Mouse (Mus musculus) thymus, postnatal 0 days (tissue): ENCODE results near the gene Irak2. TPM values are rescaled to one million over a fixed set of nuclear protein-coding genes. Genes with fewer than 3 reads are reported as not detected.

Experiments
- DNase-seq: peaks from one replicate; pipeline ENCODE4 v3.0.0-alpha.2; 2015; ENCODE audit warnings: low spot score
- polyA plus RNA-seq: library from polyadenylated mRNA; unstranded; fragments of >200 nt; fragmentation: Nextera tagmentation; extraction: Ambion mirVana; gene quantifications from 2 replicates; pipeline ENCODE4 v1.2.1, GENCODE M21; 2015

The Irak2 gene
- 2.2 and 2.7 TPM in 2 replicates for polyA plus RNA-seq

GRCm38 (mm10) chr6:113638302-113639040, at the start of gene Irak2:
Gene Irak2, plus strand, starts transcription at chr6:113638467.
- DNase-seq = peak; percentile 94

GRCm38 (mm10) chr6:113592637-113593036, 45.6 kb upstream of the Irak2 start:
- DNase-seq = no peak

GRCm38 (mm10) chr6:113597945-113598344, 40.3 kb upstream of the Irak2 start:
- no peak for DNase-seq

- no peak for DNase-seq
These were observed 38.4 kb upstream of the Irak2 start for GRCm38 (mm10) chr6:113599833-113600232.

- no peak for DNase-seq
These were observed 37.6 kb upstream of the Irak2 start, which contains the start of gene Fancd2os for GRCm38 (mm10) chr6:113600543-113601139. Gene Fancd2os, minus strand, starts transcription at chr6:113600715.

- DNase-seq = no peak
These were observed 35.4 kb upstream of the Irak2 start for GRCm38 (mm10) chr6:113602821-113603220.

GRCm38 (mm10) chr6:113603993-113604392, 34.3 kb upstream of the Irak2 start:
- no peak for DNase-seq

GRCm38 (mm10) chr6:113604432-113605223, 33.6 kb upstream of the Irak2 start, which contains the start of gene Brk1:
Gene Brk1, plus strand, starts transcription at chr6:113604772.
- peak; percentile 92 for DNase-seq

- no peak for DNase-seq
These were observed 33.1 kb upstream of the Irak2 start for GRCm38 (mm10) chr6:113605224-113605545.

GRCm38 (mm10) chr6:113608871-113609270, 29.4 kb upstream of the Irak2 start:
- DNase-seq = no peak

- no peak for DNase-seq
These were observed 29.0 kb upstream of the Irak2 start for GRCm38 (mm10) chr6:113609293-113609692.

GRCm38 (mm10) chr6:113612258-113612969, 25.9 kb upstream of the Irak2 start:
- DNase-seq = no peak

- no peak for DNase-seq
These were observed 24.1 kb upstream of the Irak2 start for GRCm38 (mm10) chr6:113614152-113614551.

- DNase-seq = no peak
These were observed 23.3 kb upstream of the Irak2 start for GRCm38 (mm10) chr6:113614997-113615396.

- DNase-seq = no peak
These were observed 22.8 kb upstream of the Irak2 start for GRCm38 (mm10) chr6:113615489-113615888.

GRCm38 (mm10) chr6:113623386-113623785, 14.9 kb upstream of the Irak2 start:
- no peak for DNase-seq

GRCm38 (mm10) chr6:113623941-113624751, 14.1 kb upstream of the Irak2 start, which contains the start of gene Vhl:
Gene Vhl, plus strand, starts transcription at chr6:113623959.
- DNase-seq = peak; percentile 81

GRCm38 (mm10) chr6:113624989-113625770, 13.1 kb upstream of the Irak2 start:
- DNase-seq = no peak

- DNase-seq = no peak
These were observed 7.9 kb upstream of the Irak2 start for GRCm38 (mm10) chr6:113630322-113630721.

- no peak for DNase-seq
These were observed 5.4 kb upstream of the Irak2 start for GRCm38 (mm10) chr6:113632863-113633262.
